Mouse (Mus musculus) embryonic facial prominence, embryonic 15.5 days (tissue): ENCODE data around the gene Ankrd33b. TPM values are rescaled to one million over a fixed set of nuclear protein-coding genes. Genes with fewer than 3 reads are reported as not detected.

Experiments
- ATAC-seq: fragments of 200-750 bp; cut with Nextera tagmentation; 2 replicates; pipeline ENCODE4 v1.8.0; 2017; ENCODE audit warnings: low read depth, moderate TSS enrichment; ENCODE audit not compliant: insufficient number of reproducible peaks, low FRiP score, low TSS enrichment
- H3K27ac ChIP-seq: fragments of 300-500 bp; sonication (generic); replicated peaks from 2 replicates; pipeline ENCODE4 v1.5.1; 2015; ENCODE audit warnings: mild to moderate bottlenecking, inconsistent platforms
- H3K27me3 ChIP-seq: fragments of 300-500 bp; sonication (generic); 2 replicates; pipeline ENCODE4 v1.6.1; 2015; ENCODE audit warnings: inconsistent platforms
- H3K36me3 ChIP-seq: fragments of 300-500 bp; sonication (generic); 2 replicates; pipeline ENCODE4 v1.6.1; 2015; ENCODE audit warnings: mild to moderate bottlenecking, inconsistent platforms
- H3K4me1 ChIP-seq: fragments of 300-500 bp; sonication (generic); 2 replicates; pipeline ENCODE4 v1.6.1; 2015; ENCODE audit warnings: inconsistent platforms
- H3K4me2 ChIP-seq: fragments of 300-500 bp; sonication (generic); replicated peaks from 2 replicates; pipeline ENCODE4 v1.6.1; 2015; ENCODE audit warnings: mild to moderate bottlenecking, inconsistent platforms
- H3K4me3 ChIP-seq: fragments of 300-500 bp; sonication (generic); replicated peaks from 2 replicates; pipeline ENCODE4 v1.5.1; 2015; ENCODE audit warnings: mild to moderate bottlenecking, inconsistent platforms
- H3K9ac ChIP-seq: fragments of 300-500 bp; sonication (generic); 2 replicates; pipeline ENCODE4 v1.6.1; 2015; ENCODE audit warnings: inconsistent platforms
- H3K9me3 ChIP-seq: fragments of 300-500 bp; sonication (generic); replicated peaks from 2 replicates; pipeline ENCODE4 v1.6.1; 2016; ENCODE audit warnings: inconsistent platforms
- WGBS: fragments of 180-500 bp; shearing (Covaris S2); methylation state at CpG from one replicate; pipeline ENCODE4 v1.1.7; 2015; 5-methylcytosine and 5-hydroxymethylcytosine counted together
- polyA plus RNA-seq: library from polyadenylated mRNA; unstranded; fragments of >200 nt; fragmentation: Nextera tagmentation; extraction: Ambion mirVana; gene quantifications from 2 replicates; pipeline ENCODE4 v1.2.1, GENCODE M21; 2015

Gene Ankrd33b
- polyA plus RNA-seq, 1 experiment from 2014 or later = 0.80 TPM

GRCm38 (mm10) chr15:31258693-31259439, 108.7 kb downstream of the Ankrd33b start:
- H3K4me1 ChIP-seq = peaks cover 17% of the 10 kb centered on the region
- H3K4me2 ChIP-seq = no peak overlapping the region
- no peaks in the 10 kb centered on the region for H3K27me3 ChIP-seq
- no peaks in the 10 kb centered on the region for H3K36me3 ChIP-seq
- no peak overlapping the region for H3K4me3 ChIP-seq
- WGBS = 79% methylated on average over 18 of the region's 18 CpGs
- no peak overlapping the region for H3K9ac ChIP-seq
- no peak for ATAC-seq
- H3K27ac ChIP-seq = no peak overlapping the region
- H3K9me3 ChIP-seq = no peaks in the 10 kb centered on the region

DNA sequence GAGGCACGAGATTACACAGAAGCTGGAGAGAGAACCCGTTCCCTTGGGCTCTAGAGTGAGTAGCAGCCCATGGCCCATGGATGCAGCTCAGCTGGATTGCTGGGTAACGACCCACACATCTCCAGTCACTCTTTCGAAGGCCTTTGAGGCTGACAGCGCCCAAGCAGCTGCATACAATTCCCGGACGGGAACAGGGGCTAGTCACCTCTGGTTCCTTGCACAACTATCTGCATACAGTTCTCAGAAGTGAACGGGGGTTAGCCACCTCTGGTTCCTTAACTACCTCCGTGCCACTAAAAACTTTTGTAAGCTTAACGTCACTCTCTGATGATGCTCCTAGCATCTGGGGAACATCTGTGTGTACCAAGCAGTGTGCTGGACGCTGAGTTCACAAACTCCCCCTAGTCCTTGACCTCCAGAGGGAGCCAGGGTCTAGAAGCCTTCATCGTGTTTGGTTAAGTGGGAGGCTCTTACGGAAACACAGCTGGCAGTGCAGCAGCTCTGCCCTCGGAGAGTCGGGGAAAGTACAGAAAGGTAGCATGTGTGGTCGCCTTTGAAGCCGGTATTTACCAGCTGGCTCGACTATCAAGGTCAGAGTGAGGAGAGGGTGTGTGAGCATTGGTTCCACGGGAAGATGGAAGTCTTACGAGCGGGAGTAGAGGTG, 109.4 kb downstream of the Ankrd33b start:
- Histone ChIP-seq H3K4me1 (peaks cover 22% of the 10 kb centered on the region), H3K9me3 (no peaks in the 10 kb centered on the region), H3K36me3 (no peaks in the 10 kb centered on the region), H3K27me3 (no peaks in the 10 kb centered on the region), H3K4me2 (no peak overlapping the region), H3K4me3 (no peak overlapping the region), H3K27ac (no peak overlapping the region), H3K9ac (no peak overlapping the region)
- ATAC-seq = no peak
- WGBS = 60% methylated on average over 21 of the region's 21 CpGs

DNA sequence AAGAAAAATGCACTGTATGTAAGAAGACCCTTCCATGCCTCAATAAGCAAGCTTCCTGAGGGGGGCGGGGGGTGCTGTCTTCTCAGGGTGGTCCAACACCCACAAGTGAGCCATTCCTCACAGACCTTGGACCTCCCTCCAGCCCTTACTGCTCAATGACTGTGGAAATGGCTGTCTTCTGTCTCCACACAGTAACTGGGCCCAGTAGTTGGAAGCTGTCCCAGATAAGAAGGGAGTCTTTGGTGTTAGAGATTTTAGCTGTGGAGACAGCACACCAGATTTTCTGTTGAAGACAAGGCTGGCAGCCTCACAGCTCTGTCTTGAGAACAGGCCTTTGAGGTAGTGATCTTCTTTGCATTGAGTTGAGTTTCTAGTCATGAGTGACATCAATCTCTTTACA, 110.2 kb downstream of the Ankrd33b start:
- ATAC-seq = no peak
- Histone ChIP-seq H3K27ac (no peak overlapping the region), H3K4me2 (no peak overlapping the region), H3K4me3 (no peak overlapping the region), H3K9me3 (no peaks in the 10 kb centered on the region), H3K4me1 (peaks cover 26% of the 10 kb centered on the region), H3K27me3 (no peaks in the 10 kb centered on the region), H3K9ac (no peak overlapping the region), H3K36me3 (no peaks in the 10 kb centered on the region)
- whole genome bisulfite sequencing = 77% methylated on average over 1 of the region's 1 CpGs

GRCm38 (mm10) chr15:31255762-31256161, 111.8 kb downstream of the Ankrd33b start:
- peaks cover 28% of the 10 kb centered on the region for H3K4me1 ChIP-seq
- 40% methylated on average over 6 of the region's 6 CpGs for WGBS
- H3K27me3 ChIP-seq = no peaks in the 10 kb centered on the region
- H3K27ac ChIP-seq = no peak overlapping the region
- no peak overlapping the region for H3K4me2 ChIP-seq
- no peak overlapping the region for H3K9ac ChIP-seq
- H3K36me3 ChIP-seq = no peaks in the 10 kb centered on the region
- H3K4me3 ChIP-seq = no peak overlapping the region
- no peaks in the 10 kb centered on the region for H3K9me3 ChIP-seq
- ATAC-seq = no peak

GRCm38 (mm10) chr15:31254939-31255535, 112.5 kb downstream of the Ankrd33b start:
- Histone ChIP-seq H3K9ac (no peak overlapping the region), H3K4me2 (no peak overlapping the region), H3K4me3 (no peak overlapping the region), H3K36me3 (no peaks in the 10 kb centered on the region), H3K27ac (no peak overlapping the region), H3K4me1 (peaks cover 34% of the 10 kb centered on the region), H3K9me3 (no peaks in the 10 kb centered on the region), H3K27me3 (no peaks in the 10 kb centered on the region)
- no peak for ATAC-seq
- 79% methylated on average over 9 of the region's 9 CpGs for WGBS

DNA sequence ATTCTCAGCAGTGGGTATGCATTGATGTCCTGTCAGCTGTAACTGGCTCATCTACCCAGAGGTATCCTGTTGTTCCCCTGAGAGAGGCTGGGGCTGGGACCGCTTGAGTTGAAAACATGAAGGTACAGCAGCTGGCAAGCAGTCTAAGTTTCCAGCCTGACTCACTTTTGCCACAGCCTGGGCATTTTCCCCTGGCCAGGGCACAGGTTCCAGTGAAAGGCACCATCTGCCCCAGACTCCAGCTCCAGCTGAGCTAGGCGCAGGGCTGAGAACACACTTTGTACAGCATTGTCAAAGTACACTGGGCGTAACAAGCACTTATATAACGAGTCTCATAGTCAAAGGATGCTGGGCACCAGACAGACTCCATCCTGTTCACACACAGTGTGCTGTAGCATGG, 113.6 kb downstream of the Ankrd33b start:
- Histone ChIP-seq H3K27me3 (no peaks in the 10 kb centered on the region), H3K9me3 (no peaks in the 10 kb centered on the region), H3K4me1 (peaks cover 38% of the 10 kb centered on the region), H3K4me3 (no peak overlapping the region), H3K27ac (no peak overlapping the region), H3K36me3 (no peaks in the 10 kb centered on the region), H3K9ac (no peak overlapping the region), H3K4me2 (no peak overlapping the region)
- ATAC-seq = no peak
- 87% methylated on average over 4 of the region's 4 CpGs for WGBS

DNA sequence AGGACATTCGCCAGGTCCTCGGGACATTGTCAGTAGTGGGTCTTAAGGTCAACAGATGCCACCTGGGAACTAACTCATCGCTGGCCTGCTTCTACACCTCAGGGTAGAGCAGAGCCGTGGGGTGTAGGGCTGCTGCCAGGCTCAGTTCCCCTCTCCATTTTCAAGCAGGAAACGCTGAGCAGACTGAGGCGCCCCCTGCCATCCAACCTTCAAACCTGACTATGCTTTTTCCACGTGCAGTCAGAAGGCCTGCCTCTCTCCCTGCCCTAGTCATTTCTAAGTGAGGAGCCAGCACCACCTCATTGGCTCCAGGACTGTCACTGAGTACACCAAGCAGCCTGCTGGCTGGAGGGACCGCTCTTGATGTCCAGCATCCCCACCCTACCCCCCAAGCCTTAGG, 114.1 kb downstream of the Ankrd33b start:
- no peak for ATAC-seq
- Histone ChIP-seq H3K4me1 (peaks cover 44% of the 10 kb centered on the region), H3K27me3 (no peaks in the 10 kb centered on the region), H3K4me3 (no peak overlapping the region), H3K36me3 (no peaks in the 10 kb centered on the region), H3K9me3 (no peaks in the 10 kb centered on the region), H3K9ac (no peak overlapping the region), H3K27ac (no peak overlapping the region), H3K4me2 (no peak overlapping the region)
- WGBS = 66% methylated on average over 8 of the region's 8 CpGs

DNA sequence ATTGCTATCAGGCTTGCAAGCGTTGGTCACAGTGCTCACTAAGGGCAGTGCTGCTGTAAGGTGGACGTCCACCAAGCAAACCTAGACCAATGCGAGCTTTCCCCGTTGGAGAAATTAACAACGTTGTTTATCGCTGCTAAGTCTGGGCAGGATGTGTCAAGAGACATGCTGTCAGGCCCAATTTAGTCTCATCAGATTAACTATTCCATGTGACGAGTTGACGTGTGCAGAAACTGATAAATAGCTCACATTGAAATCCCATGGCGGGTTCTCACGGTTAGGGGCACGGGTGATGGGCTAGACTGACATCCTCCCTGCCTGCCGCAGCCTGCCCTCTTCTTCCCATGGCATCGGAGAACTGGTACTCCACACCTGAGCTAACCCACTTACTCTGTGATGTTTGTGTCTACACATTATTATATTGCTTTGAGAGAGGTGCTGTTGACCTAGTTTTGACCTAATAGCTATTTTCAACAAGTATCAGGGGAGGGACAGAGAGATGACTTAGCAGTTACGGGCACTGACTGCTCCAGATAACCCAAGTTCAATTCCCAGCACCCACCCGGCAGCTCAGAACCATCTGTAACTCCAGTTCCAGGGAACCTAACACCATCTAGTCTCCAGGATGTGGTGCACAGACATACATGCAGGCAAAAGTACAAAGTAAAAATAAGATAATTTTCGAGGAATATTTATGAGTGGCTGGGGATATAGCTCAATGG, 114.8 kb downstream of the Ankrd33b start:
- no peaks in the 10 kb centered on the region for H3K27me3 ChIP-seq
- H3K9me3 ChIP-seq = no peaks in the 10 kb centered on the region
- H3K36me3 ChIP-seq = no peaks in the 10 kb centered on the region
- no peak overlapping the region for H3K27ac ChIP-seq
- H3K4me2 ChIP-seq = no peak overlapping the region
- no peak overlapping the region for H3K4me3 ChIP-seq
- peaks cover 50% of the 10 kb centered on the region for H3K4me1 ChIP-seq
- WGBS = 69% methylated on average over 16 of the region's 16 CpGs
- no peak for ATAC-seq
- H3K9ac ChIP-seq = no peak overlapping the region

DNA sequence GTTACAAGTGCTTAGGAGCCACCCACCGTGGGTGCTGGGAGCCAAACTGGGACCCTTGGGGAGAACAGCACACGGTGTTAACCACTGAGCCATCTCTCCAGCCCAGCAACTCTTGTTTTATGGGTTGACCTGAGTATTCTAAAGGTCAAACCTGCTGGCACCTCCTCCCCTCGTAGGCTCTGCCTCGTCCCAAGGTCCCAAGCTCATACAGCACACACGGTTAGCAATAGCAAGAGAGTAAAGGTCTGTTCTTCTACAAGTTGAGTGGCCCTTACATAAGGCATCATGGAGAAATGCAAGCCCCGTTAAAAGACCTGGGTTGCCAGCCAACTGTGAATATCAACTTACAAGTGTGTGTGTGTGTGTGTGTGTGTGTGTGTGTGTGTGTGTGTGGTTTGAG, 116.3 kb downstream of the Ankrd33b start:
- Histone ChIP-seq H3K4me1 (peaks cover 50% of the 10 kb centered on the region), H3K27ac (no peak overlapping the region), H3K9ac (no peak overlapping the region), H3K27me3 (no peaks in the 10 kb centered on the region), H3K4me3 (no peak overlapping the region), H3K9me3 (no peaks in the 10 kb centered on the region), H3K36me3 (no peaks in the 10 kb centered on the region), H3K4me2 (no peak overlapping the region)
- ATAC-seq = no peak
- WGBS = 82% methylated on average over 6 of the region's 6 CpGs

DNA sequence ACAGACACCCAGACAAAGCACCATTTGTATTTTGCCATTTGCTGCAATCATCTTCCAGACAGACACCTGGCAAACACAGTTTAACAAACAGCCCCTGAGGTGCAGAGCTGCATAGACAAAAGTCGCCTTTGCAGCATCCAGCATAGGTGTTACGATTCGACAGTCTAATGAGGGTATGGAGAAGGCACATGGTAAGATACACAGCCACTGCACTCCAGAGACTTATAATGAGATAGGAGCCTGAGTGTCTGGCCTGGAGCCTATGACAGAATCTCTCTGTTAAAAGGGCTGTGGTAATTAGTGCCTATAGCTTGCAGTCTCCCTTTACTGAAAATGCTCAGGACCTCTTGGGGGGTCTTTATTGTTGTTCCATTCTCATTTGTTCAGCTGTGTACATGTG, 116.8 kb downstream of the Ankrd33b start:
- Histone ChIP-seq H3K27me3 (no peaks in the 10 kb centered on the region), H3K4me1 (peaks cover 50% of the 10 kb centered on the region), H3K27ac (0 out of 2 replicates have a peak overlapping the region, but pooled peaks have one; percentile 2), H3K36me3 (no peaks in the 10 kb centered on the region), H3K4me3 (no peak overlapping the region), H3K9ac (no peak overlapping the region), H3K4me2 (no peak overlapping the region), H3K9me3 (no peaks in the 10 kb centered on the region)
- 62% methylated on average over 3 of the region's 3 CpGs for WGBS
- ATAC-seq = no peak

DNA sequence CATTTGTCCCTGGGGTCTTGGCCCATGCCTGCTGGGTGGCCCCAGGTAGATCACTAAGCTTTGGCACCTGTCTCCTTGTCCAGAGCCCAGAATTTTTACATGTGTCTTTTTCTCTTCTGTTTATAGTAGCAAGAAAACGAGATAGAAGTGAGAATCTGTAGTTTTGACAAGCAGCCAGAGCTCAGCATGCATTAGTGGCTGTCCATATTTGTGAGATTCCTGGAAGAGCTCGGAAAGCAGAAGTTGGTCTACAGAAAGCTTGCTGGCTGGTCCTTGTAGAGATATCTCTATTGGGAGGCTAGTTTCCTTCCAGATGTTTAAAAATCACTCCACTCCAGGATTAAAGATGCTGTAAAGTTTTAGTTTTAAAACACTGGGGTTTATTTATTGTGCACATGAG, 117.5 kb downstream of the Ankrd33b start:
- Histone ChIP-seq H3K27me3 (no peaks in the 10 kb centered on the region), H3K9me3 (no peaks in the 10 kb centered on the region), H3K36me3 (no peaks in the 10 kb centered on the region), H3K27ac (0 out of 2 replicates have a peak overlapping the region, but pooled peaks have one; percentile 2), H3K4me2 (no peak overlapping the region), H3K4me3 (no peak overlapping the region), H3K4me1 (peaks cover 51% of the 10 kb centered on the region), H3K9ac (no peak overlapping the region)
- 51% methylated on average over 2 of the region's 2 CpGs for WGBS
- ATAC-seq = no peak
